Mouse (Mus musculus): Measurements from ENCODE around the gene Pank4.

DNA sequence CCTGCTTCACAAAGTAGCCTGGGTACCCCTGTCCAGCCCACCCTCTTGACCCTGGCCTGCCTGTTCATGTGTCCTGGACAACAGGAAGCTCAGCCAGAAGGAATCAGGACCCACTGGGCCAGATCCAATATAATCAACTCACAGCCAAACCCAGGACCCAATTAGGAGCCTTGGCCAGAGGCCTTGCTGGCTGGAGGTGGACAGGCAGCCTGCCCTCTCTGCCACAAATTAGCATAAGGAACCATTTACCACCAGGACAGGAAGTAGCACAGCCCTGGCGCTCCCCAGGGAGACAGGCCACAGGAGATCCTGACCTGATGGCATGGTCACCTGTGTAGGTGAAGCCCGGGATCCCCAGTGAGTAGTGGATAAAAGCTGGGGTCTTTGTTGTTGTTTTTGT is 48.2 kb downstream of the Pank4 start:
- TF ChIP-seq POLR2A (IDR thresholded peaks at IDR 0.05; ENCODE audit: insufficient read length, low read depth) (no peak), E2F4 (IDR thresholded peaks at IDR 0.05; ENCODE audit: insufficient read depth) (no peak), MYOD1 (IDR thresholded peaks at IDR 0.05; ENCODE audit: control insufficient read depth in 1 of 3, insufficient read length in 2 of 3, low read depth in 2 of 3) (no peak), USF1 (IDR thresholded peaks at IDR 0.05; ENCODE audit: low read depth) (no peak), MAX (IDR thresholded peaks at IDR 0.05; ENCODE audit: low read depth) (no peak), POLR2AphosphoS2 (IDR thresholded peaks at IDR 0.05; ENCODE audit: insufficient read length, low read depth) (no peak), SRF (IDR thresholded peaks at IDR 0.05; ENCODE audit: control insufficient read depth, insufficient read length, low read depth) (no peak), TCF3 (IDR thresholded peaks at IDR 0.05; ENCODE audit: insufficient read length, low read depth) (no peak), MYOG (IDR thresholded peaks at IDR 0.05; ENCODE audit: control insufficient read depth in 1 of 3, insufficient read depth in 1 of 3, insufficient read length in 2 of 3, low read depth in 2 of 3) (no peak), TCF12 (IDR thresholded peaks at IDR 0.05; ENCODE audit: insufficient read depth, poor library complexity, severe bottlenecking) (no peak)
